Mouse (Mus musculus): Measurements from ENCODE around the gene Ntf3. TPM values are rescaled to one million over a fixed set of nuclear protein-coding genes. Genes with fewer than 3 reads are reported as not detected.
A peak's percentile ranks its signal among the peaks of the same experiment; 100 is the strongest.

Gene Ntf3
- polyA plus RNA-seq, 1 experiment: 5.7 TPM

DNA sequence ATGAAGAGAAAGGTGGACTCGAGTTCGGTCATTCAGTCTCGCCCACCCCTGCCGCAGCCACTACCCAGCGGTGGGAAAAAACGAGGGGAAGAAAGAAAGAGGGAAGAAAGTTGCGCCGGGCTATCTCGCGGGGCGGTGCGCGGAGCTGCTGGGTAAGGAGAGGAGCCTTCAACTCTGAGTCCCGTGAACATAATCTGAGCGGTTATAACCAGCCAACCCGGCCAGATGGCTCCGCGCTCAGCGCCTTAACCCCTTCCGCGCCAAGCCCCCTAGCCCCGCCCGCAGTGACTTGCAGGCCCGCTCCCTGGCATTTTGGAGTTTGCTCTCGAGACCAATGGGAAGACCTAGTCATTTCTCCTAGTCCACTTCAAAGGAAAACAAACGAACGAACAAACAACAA is 1.9 kb downstream of the Ntf3 start:
- H3K4me1 ChIP-seq (ENCODE audit: control insufficient read depth, insufficient read depth, insufficient read length, low read length): peaks cover 18% of the 10 kb centered on the region
- peak overlapping the region; percentile 81 for H3K4me3 ChIP-seq (ENCODE audit: insufficient read depth, low read depth, low read length)
- H3K27ac ChIP-seq (replicated peaks; ENCODE audit: low read depth, low read length): peak overlapping the region; percentile 57

DNA sequence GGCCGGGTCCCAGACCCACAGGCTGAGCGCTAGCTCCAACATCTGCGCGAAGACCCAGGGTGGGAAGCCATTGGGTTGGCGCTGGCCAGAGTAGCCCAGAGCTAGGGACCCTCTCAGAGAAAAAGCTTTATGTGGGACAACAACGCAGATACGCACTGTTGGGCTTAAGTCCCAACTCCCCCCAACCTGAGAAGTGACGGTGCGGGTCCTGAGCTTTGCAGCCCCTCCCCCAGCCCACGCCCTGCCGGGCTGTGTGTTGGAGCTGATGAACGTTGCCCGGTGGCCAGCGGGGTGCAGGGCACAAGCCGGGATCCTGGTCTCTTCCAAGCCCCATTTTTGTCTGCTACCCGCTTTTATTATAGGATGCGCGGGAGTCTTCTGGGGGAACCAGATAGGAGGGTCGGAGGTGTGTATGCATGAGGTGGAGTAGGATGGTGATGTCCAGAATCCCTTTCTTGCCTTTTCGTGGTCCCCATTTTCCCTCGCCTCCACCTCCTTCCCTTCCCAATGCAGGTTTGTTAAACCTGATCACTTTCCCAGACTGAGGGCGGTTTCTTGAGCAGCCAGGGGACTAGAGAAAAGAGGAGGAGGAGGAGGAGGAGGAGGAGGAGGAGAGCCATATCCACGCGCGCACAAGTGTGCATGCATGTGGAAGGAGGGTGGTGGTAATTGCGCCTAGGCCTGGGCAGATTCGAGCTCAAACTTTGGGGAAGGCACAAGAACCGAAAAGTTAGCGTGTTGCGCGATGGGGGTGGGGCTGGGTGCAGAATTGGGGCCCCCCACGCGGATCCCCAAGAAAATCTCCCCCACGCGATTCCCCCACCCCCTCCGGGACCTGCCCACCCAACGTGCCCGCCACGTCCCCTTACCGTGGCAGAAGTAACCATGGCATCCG is 2.6 kb downstream of the Ntf3 start:
- Histone ChIP-seq H3K4me1 (ENCODE audit: control insufficient read depth, insufficient read depth, insufficient read length, low read length) (peaks cover 21% of the 10 kb centered on the region), H3K27ac (replicated peaks; ENCODE audit: low read depth, low read length) (peak overlapping the region; percentile 80), H3K4me3 (ENCODE audit: insufficient read depth, low read depth, low read length) (peak overlapping the region; percentile 81)

DNA sequence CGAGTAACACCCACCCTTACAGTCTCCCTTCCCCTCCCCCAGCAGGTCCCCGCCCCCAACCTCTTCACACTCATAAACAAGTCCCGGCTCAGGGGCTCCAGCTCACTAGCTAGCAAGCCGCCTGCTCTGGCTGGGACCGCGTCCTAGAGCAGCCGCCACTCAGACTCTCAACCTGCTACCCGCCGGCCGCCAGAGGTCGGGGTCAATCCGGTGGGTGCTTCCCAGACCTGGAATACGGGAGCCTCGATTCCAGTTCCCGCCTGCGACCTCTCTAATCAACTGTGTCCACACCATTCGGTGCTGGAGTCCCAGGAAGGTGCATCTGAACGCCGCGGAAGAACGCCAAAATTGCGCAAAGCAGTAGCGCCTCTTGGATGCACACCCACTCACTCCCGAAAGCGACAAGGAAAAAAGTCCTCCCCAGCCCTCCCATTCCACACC is 3.5 kb downstream of the Ntf3 start:
- H3K4me3 ChIP-seq (ENCODE audit: insufficient read depth, low read depth, low read length): peak overlapping the region; percentile 81
- H3K27ac ChIP-seq (replicated peaks; ENCODE audit: low read depth, low read length): peak overlapping the region; percentile 84
- H3K4me1 ChIP-seq (ENCODE audit: control insufficient read depth, insufficient read depth, insufficient read length, low read length): peaks cover 22% of the 10 kb centered on the region

DNA sequence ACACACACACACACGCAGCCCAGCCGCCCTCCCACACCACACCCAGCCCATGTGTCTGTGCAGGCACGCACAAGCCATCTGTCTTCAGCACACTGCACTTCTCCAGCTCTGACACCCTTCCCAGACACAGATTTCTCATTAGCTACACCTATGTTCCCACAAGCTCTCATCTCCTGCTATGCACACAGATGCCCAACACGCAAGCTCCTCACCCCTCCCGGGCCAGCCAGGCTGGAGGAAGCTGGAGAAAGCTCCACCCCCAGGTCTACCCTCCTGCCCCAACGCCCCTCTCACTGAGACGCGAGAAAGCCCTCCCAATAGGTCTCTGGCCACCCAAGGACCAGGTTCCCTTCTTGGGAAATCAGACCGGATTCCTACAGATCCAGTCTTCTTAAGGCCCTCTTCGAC is 4.4 kb downstream of the Ntf3 start:
- Histone ChIP-seq H3K4me3 (ENCODE audit: insufficient read depth, low read depth, low read length) (peak overlapping the region; percentile 81), H3K27ac (replicated peaks; ENCODE audit: low read depth, low read length) (peak overlapping the region; percentile 84), H3K4me1 (ENCODE audit: control insufficient read depth, insufficient read depth, insufficient read length, low read length) (peaks cover 22% of the 10 kb centered on the region)

DNA sequence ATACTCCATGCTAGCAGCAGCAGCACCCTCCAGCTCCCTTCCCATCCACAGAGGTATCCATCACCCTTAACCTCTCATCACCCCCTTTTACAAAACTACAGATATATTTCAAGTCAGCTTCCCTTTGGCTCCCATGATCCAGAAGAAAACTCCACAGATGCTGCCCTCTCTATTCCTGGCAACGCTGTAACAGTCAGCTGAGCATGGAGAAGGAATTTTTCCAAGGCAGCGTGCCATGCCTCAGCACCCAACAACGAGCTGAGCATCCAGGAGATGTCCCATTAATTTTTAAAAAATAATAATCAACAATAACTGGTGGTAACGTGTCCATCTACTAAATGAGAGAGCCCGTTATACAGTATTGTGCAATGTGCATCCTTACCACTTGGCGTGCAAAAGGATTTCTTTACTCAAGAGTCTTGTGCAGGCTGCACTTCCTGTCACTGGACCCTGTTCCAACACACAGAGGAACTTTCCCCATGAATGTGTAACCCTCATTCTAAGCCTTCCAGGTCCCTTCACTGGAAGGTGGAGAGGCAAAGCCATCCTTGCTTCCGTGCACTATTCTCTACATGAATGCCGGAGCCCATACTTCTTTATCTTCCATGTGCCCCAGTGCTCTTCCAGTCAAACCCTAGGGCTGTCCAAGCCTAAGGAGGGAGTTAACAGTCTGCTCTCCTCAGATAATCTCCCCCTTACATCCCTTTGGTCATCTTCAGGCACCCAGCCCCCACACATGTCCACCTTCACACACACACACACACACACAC is 5.0 kb downstream of the Ntf3 start:
- Histone ChIP-seq H3K4me3 (ENCODE audit: insufficient read depth, low read depth, low read length) (peak overlapping the region; percentile 81), H3K27ac (replicated peaks; ENCODE audit: low read depth, low read length) (peak overlapping the region; percentile 84)

DNA sequence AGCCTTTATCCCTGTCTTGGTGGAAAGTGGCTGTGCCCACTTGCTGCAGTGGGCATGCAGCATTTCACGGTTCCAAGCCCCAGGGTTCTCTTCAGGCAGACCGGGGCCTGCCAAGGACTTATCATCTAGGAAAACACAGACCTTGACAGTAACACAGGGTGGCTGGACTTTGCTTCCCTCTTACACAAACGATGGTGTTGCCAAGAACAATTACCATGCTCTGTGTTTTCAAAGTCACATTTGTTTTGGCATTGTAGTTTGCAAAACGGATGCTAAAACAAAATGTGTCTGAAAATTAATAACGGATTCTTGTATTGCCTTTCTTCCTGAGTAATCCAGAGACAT is 6.7 kb downstream of the Ntf3 start:
- H3K27ac ChIP-seq (replicated peaks; ENCODE audit: low read depth, low read length): peak overlapping the region; percentile 91
- H3K4me1 ChIP-seq (ENCODE audit: control insufficient read depth, insufficient read depth, insufficient read length, low read length): peaks cover 33% of the 10 kb centered on the region
- H3K4me3 ChIP-seq (ENCODE audit: insufficient read depth, low read depth, low read length): no peak overlapping the region; the same call in 1 of the 2 replicates

More for the DNA sequence above, 5.0 kb downstream of the Ntf3 start:
- H3K4me1 ChIP-seq (ENCODE audit: control insufficient read depth, insufficient read depth, insufficient read length, low read length): peaks cover 24% of the 10 kb centered on the region

DNA sequence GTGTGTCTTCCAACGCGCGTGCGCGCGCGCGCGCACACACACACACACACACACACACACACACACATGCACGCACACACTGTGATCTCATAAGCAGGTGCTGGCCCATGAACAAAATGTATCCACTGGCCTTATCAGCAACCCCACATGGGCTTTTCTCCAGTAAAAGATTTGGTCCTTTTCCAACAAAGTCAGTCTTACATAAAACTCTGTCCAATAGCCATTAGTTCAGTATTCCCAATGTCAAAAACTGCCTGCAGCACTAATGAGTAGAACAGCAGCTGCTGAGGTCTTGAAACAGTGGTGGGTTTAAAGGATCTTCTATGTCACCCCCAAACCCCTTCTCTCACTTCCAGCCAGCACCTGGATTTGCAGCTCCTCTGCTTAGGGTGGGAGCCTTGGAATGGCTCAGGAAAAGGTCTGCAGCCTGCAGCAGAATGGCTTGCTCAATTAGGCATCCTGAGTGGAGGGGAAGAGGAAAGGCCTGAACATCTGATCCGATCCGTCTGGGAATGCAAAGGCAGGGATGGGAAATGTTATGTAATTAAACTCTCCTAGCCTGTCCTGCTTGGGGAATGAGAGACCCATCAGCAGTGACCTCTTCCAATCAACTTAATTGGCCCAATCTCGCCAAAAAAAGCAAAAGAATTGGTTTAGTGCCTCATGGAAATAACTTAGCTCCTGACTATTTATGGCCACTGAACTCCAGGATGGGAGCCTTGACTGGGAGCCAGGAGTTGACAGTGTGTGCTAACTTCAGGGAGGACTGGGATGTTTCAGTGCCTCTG is 7.2 kb downstream of the Ntf3 start:
- H3K4me3 ChIP-seq (ENCODE audit: insufficient read depth, low read depth, low read length): no peak overlapping the region
- peaks cover 34% of the 10 kb centered on the region for H3K4me1 ChIP-seq (ENCODE audit: control insufficient read depth, insufficient read depth, insufficient read length, low read length)
- H3K27ac ChIP-seq (replicated peaks; ENCODE audit: low read depth, low read length): peak overlapping the region; percentile 91

DNA sequence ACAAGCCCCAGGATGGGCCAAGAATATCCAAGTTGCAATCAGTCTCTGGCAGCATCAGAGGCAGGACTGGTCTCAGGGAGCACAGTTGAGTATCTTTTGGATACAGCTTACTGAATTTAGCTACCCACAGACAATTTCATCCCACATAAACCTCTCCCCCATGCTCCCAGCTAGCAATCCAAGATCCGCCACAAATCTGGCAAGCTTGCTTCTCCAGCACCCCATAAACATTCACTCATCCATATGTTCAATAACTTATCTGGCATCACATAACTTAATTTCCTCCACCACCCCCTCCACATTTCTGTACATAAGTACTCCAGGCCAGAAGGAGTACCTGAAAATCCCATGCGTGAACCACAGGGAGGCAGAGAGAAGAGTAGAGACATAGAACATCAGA is 10.8 kb downstream of the Ntf3 start:
- Histone ChIP-seq H3K4me3 (ENCODE audit: insufficient read depth, low read depth, low read length) (no peak overlapping the region), H3K27ac (replicated peaks; ENCODE audit: low read depth, low read length) (0 out of 2 replicates have a peak overlapping the region, but pooled peaks have one; percentile 8), H3K4me1 (ENCODE audit: control insufficient read depth, insufficient read depth, insufficient read length, low read length) (peaks cover 30% of the 10 kb centered on the region)

DNA sequence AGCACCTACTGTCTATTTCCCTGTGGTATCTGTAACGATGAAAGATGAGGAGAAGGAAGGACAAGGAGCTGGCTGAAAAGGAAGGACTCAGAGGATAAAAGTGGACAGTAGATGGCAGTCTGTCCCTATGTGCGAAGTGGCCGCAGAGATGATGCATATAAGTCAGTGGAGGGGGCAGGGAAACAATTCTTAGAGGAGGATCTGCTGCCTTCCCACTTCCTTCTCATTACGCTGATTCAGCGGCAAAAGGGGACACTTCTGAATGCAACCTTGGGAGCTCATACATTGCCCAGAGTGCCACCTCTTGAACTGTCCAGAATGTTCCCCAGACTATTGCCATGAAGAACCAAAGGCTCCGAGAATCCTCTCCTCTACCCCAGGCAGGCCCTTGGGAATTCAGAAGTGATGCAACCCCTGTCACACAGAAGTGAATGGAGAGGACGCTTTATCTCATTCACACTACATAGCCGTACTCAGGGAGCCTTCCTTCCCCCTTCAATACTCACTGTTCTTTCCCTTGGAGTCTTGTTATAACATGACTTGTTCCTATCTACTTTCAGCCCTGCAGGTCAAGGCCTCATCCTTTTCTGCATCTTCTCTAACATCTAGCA is 12.2 kb downstream of the Ntf3 start:
- Histone ChIP-seq H3K4me3 (ENCODE audit: insufficient read depth, low read depth, low read length) (no peak overlapping the region), H3K27ac (replicated peaks; ENCODE audit: low read depth, low read length) (peak overlapping the region; percentile 74; the same call in 1 of the 2 replicates), H3K4me1 (ENCODE audit: control insufficient read depth, insufficient read depth, insufficient read length, low read length) (peaks cover 20% of the 10 kb centered on the region)

DNA sequence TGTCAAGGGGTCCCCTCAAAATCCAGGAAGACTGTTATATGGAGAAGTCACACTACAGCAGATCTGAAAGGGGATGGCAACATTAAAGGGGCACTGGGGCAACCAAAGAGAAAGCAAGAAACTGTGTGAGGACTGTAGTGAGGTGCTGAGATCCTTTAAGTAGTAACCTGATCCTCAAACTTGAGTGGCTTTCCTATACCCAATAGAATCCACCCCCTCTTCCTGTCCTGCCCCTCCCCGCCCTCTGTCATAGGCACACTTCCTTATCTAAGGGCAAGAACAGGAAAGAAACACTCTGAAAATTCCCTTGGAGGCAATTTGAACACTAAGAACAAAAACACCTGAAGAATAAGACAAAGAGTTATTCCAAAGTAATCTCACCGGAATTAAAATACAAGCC is 13.6 kb downstream of the Ntf3 start:
- H3K4me3 ChIP-seq (ENCODE audit: insufficient read depth, low read depth, low read length): no peak overlapping the region
- peak overlapping the region; percentile 74 for H3K27ac ChIP-seq (replicated peaks; ENCODE audit: low read depth, low read length)
- H3K4me1 ChIP-seq (ENCODE audit: control insufficient read depth, insufficient read depth, insufficient read length, low read length): peaks cover 17% of the 10 kb centered on the region; the same call in 1 of the 2 replicates

DNA sequence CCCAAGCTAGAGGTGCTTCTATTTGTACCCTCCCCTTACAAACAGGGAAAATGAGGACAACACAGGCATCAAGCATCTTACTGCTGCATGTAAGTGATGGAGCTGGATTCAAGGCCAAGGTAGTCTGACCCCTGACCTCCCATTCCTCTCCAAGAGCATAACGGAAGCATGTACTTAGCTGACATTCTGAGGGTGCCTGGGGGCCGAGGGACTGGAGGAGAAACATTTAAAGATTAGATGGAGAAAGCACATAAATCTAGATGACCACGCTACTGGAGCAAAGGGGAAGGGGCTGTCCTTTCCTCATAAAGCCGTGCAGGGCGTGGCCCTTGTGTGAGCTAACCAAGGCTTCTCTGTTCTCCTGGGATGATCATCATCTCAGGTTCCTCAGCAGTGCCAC is 23.1 kb downstream of the Ntf3 start:
- peaks cover 40% of the 10 kb centered on the region for H3K4me1 ChIP-seq (ENCODE audit: control insufficient read depth, insufficient read depth, insufficient read length, low read length)
- peak overlapping the region; percentile 81 for H3K27ac ChIP-seq (replicated peaks; ENCODE audit: low read depth, low read length)
- H3K4me3 ChIP-seq (ENCODE audit: insufficient read depth, low read depth, low read length): no peak overlapping the region

DNA sequence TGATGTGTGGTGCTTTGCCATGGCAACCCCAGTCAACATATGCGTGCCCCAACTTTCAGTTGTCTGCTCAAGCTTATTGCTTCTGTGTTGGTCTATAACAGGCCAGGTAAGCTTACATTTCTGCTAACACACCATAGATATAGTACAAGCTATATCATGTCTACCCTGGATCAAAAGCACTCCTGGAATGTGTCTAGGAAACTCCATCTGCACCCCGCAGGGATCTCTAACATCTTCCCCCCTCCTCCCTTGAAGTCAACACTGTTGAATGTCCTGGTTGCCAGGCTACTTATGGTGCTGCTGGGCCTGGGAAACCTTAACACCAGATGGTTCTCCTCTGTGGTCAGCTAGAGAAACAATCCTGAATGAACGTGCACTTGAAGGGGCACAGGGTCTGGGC is 24.0 kb downstream of the Ntf3 start:
- Histone ChIP-seq H3K4me3 (ENCODE audit: insufficient read depth, low read depth, low read length) (no peak overlapping the region), H3K4me1 (ENCODE audit: control insufficient read depth, insufficient read depth, insufficient read length, low read length) (peaks cover 45% of the 10 kb centered on the region), H3K27ac (replicated peaks; ENCODE audit: low read depth, low read length) (peak overlapping the region; percentile 81)

DNA sequence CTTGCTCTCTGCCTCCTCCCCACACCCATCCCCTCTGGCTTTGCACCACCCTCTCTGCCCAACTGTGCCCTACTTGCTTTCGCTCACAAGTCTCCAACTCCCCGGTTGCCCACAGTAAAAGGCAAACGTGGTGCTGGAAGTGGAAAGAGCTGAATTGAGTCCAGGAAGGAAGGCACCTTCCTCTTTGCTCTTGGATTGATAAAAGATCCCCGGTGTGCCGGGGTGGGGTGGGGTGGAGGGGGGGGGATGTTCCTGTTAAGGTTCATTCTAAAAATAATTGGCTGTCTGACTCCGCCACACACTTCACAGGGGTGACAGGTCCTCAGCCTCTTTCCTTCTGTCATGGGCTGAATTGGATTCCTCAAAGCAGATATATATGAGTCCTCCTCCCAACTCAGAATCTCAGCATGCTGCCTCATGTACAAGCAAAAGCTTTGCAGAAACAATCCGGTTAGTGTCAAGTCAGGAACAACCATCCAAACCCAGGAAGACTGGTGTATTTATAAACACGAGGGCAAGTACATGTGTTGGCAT is 24.6 kb downstream of the Ntf3 start:
- peaks cover 50% of the 10 kb centered on the region for H3K4me1 ChIP-seq (ENCODE audit: control insufficient read depth, insufficient read depth, insufficient read length, low read length)
- H3K4me3 ChIP-seq (ENCODE audit: insufficient read depth, low read depth, low read length): no peak overlapping the region
- H3K27ac ChIP-seq (replicated peaks; ENCODE audit: low read depth, low read length): peak overlapping the region; percentile 81

DNA sequence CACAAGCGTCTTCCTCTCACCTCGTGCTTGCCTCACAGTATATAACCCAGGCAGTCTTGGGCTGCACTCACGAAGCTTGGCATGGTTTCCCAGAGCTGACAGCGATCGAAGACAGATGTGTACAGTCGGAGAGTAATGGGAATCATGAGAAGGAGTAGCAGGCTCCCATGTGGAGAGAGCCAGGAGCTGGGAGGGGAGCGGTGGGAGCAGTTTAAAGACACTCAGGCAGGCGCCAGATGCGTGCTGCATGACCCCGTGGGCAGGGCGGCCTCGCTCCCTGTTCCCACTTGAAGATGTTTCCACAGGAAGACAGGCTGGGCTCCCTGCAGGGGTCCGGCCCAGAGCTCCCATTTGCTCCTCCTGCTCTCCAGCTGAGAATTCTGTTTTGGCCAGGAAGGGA is 25.2 kb downstream of the Ntf3 start:
- Histone ChIP-seq H3K4me1 (ENCODE audit: control insufficient read depth, insufficient read depth, insufficient read length, low read length) (peaks cover 50% of the 10 kb centered on the region), H3K4me3 (ENCODE audit: insufficient read depth, low read depth, low read length) (no peak overlapping the region), H3K27ac (replicated peaks; ENCODE audit: low read depth, low read length) (peak overlapping the region; percentile 69)
